Mouse (Mus musculus): ENCODE data around the gene Lgr6.

The Lgr6 gene

DNA sequence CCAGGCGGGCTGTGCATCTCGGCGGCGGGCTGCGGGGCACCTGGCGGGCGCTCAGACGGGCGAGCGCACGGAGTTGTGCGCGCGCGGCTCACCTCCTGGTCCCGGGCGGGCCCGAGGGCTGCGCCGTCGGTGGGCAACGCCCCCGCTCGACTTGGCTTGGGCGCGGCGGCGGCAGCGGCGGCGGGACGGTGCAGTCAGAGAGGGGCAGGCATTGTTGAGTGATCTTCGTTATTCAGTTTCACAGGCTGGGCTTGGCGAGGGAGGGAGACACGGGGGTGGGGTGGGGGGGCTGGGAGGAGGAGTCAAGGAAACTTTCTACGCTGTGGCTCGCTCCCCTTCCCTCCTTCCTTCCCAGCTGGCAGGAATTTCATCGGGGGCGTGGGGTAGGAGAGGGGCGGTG lies at the start of gene Lgr6:
Gene Lgr6, minus strand, starts transcription at position 153 of the 400 bp plus-strand sequence.
- DNase-seq (ENCODE audit: low read depth) = peak; percentile 50

DNA sequence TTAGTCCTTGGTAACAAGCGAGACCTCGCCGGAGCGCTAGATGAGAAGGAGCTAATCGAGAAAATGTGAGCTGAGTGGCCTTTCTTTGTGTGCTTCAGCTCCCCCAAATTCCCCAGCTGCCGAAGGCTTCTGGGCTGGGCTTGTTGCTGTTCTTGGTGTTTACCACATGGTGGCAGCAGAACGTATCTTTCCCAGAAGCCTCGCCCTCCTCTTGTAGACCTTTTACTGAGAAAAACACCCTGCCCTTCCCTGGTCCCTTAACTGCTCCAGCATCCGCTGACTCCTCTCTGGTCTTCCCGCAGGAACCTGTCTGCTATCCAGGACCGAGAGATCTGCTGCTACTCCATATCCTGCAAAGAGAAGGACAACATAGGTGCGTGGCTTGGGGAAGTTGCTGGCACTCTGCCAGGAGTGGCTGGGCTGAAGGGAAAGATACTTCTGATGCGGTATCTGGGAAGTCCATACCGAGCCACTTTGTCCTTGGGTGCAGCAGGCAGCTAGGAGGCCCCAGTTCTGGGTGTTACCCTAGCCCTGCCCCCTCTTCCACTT lies 49.4 kb upstream of the Lgr6 start:
- peak; percentile 84 for DNase-seq (ENCODE audit: low read depth)

DNA sequence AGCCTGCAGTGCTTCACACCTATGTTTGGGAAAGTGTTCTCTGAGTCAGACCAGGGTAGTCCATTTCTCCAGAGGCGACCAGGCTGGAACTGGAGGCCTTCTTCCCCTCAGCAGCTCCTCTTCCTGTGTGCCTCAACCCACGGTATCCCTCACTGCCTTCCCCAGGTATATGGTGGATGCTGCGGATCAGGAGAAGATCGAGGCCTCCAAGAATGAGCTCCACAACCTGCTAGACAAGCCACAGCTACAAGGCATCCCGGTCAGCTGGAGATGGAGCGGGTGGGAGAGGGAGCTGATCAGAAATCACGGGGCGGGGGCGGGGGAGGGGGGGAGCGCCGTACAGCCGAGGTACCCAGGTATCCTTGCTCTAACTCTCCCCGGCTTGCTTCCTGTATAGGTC lies 48.9 kb upstream of the Lgr6 start:
- no peak for DNase-seq (ENCODE audit: low read depth)

DNA sequence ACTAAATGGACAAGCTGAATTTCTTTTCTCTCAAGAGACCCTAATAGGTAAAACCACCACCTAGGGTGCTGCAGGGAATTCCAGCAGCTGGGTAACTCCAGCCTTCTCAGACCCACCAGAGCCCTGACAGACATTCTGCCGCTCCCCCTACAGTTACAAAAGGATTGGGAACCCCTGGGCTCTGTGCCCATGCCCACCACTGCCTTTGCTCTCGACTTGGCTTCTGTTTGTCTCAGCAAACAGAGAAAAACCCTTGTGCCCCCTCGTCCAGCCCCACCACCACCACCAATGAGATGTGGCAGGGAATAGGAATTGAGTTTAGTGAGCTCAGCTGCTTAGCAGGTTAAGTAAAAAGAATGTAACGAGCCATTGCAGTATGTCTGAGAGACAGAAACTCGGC lies 43.9 kb upstream of the Lgr6 start:
- DNase-seq (ENCODE audit: low read depth) = no peak

DNA sequence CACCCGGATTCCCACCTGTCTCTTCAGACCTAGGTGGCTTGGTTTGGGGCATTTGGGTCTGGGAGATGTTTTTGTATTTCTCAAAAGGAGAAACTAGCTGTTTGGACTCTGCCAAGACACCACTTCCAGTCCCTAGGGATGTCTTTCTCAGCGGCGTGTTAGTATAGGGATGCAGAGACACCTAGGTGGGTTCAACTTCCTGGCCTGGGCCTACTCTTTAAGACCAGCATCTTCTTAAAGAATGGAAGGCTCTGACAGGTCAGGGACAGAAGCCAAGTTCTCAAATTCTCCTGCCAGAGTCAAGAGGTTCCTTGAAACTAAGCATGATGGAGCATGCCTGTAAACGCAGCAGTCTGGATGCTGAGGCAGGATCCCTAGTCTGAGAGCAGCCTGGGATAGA lies 43.4 kb upstream of the Lgr6 start:
- DNase-seq (ENCODE audit: low read depth) = no peak

DNA sequence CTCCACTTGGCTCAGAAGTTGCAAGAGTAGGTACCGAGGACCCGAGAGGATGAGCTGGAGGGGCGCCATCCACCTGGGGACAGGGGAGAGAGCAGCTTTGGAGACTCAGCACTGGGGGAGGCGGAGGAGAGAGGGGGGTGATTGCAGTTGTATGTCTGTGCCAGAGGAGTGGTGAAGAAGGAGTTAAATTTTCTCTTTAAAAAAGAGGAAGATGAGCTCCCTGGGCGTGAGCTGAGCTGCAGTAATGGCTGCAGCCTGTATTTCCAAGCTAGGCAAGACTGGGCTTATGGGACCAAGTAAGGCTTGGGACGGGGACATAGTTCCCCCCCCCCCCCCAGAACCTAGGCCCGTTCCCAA lies 42.6 kb upstream of the Lgr6 start:
- DNase-seq (ENCODE audit: low read depth) = no peak

DNA sequence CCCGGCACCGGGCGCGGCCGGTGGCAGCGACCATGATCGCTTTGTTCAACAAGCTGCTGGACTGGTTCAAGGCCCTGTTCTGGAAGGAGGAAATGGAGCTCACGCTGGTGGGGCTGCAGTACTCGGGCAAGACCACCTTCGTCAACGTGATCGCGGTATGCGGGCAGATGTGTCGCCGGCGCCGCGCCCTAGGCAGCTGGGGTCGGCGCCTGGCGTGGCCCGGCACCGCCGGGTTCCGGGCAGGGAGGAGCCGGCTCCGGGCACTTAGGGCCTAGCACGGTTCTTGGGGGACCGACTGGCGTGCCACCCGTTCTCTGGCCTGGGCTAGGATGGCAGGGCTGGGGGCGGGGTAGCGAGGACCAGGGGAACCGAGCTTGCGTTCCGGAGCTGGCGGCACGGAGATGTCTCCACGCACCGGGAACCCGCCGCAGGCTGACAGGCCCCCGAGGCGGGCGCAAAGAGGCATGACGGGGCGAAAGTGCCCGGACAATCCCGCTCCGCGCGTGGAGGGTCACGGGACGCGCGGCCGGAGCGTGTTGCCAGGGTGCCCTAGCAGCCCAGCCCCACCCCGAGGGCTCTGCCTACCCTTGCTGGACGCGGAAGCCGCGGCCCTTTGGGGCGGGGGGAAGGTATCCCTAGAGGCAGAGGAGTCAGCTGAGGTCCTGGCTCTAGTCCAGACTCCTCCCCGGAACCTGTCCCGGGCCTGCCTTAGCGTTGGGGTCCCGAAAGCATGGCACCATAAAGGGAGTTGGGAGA lies 42.0 kb upstream of the Lgr6 start:
- DNase-seq (ENCODE audit: low read depth) = peak; percentile 60

DNA sequence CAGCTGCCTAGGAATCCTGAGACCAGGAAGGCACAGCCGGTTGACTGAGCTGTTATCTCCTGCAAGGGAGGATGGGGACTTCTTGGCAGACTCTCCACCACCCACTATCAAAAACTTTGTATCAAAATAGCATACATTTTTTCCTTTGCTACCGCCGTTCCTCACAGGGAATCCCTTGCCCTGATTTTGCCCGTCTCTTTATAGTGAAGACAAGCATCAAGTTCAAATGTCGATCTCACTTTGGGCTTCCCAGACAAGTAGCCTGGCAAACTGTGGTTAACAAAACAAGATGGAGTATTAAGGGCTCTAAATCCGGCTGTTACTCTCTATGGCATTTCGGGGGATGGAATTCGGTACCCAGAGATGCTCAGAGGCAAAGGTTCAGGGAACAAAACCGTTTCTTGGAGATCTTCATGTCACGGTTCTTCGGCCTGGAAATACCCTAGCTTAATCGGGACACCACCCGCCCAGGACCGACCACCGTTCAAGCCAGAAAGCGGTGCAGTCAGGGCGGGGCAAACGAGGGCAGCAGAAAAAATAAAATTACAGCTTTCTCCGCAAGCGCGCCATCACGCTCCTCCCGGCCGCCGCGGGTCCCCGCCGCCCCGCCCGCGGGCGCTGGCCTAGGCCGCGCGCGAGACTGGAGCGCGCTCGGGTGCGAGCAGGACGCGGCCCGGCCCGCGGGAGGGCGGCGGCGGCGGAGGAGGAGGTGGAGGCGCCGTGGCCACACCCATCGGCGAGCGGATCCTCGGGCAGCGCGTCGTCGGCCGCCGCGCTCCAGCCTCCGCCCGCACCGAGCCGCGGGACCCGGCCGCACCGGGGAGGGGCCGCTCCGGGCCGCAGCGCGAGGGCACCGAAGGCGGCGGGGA lies 41.2 kb upstream of the Lgr6 start, which contains the start of gene Arl8a:
Gene Arl8a, plus strand, starts transcription at position 748 of the 869 bp plus-strand sequence.
- peak; percentile 79 for DNase-seq (ENCODE audit: low read depth)

DNA sequence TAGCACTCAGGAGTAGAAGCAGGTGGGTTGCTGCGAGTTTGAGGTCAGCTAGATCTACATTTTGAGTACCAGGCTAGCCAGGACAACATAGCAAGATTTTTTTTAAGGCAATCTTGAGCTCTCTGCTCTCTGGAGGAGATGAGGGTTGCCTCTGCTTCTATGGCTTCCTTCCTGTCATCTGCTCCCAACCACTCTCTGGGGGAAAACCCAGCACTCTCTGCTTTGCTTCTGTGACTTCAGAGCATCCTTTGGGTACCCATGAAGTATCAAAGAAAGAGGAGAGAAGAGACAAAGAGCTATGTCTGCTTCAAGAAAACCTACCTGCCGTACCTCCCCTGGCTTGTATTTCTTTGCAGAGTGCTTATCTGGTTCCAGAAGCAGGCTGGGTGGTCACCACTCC lies 38.9 kb upstream of the Lgr6 start:
- DNase-seq (ENCODE audit: low read depth) = peak; percentile 49

DNA sequence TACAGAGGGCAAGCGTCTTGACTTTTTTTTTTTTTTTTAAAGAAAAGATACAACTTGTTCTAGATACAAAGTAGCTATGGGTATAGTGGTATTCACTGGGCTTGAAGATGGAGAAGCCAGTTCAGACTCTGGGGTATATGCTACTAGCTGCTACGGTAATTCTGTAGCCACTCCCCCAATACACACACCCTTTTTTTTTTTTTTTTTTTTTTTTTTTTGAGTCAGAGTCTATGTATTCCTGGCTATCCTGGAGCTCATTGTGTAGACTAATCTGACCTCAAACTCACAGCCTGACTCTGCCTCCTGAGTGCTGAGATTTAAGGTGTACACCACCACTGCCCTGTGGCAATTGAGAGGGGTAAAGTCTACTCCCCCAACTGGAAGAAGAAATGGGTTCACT lies 37.4 kb upstream of the Lgr6 start:
- no peak for DNase-seq (ENCODE audit: low read depth)

DNA sequence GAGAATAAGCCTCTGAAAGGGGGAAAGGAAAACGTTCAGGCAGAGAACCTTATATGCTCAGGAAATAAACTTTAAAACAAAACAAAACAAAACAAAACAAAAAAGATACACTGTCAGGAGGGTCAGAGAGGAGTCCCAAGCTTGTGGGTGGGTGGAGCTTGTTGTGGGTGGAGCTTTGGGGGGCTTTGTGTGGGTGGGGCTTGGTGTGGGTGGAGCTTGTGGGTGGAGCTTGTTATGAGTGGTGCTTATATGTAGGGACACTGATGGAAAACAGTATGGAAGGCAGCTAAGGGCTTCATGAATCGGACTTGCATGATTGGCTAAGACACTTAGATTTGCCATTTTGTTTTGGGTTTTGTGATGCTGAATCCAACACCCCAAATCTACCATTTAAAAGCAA lies 34.8 kb upstream of the Lgr6 start:
- peak; percentile 33 for DNase-seq (ENCODE audit: low read depth)

DNA sequence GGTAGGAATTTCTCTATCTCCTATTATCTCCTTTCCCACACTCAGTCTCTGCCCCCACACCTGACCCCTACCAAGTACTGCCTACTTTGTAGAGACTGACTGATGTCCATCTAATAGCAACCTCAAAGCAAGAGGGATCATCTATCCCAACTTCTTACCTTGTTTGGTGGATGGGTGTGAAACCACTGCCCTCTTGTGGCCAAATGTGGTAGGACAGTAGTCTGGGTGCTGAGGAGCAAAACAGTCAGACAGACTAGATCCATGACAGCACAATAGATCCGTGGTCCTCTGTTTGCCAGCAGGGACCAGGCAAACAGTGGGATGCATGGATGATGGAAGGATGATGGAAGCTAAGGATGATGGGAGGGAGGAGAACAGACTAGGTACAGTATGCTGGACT lies 31.4 kb upstream of the Lgr6 start:
- DNase-seq (ENCODE audit: low read depth) = peak; percentile 92

DNA sequence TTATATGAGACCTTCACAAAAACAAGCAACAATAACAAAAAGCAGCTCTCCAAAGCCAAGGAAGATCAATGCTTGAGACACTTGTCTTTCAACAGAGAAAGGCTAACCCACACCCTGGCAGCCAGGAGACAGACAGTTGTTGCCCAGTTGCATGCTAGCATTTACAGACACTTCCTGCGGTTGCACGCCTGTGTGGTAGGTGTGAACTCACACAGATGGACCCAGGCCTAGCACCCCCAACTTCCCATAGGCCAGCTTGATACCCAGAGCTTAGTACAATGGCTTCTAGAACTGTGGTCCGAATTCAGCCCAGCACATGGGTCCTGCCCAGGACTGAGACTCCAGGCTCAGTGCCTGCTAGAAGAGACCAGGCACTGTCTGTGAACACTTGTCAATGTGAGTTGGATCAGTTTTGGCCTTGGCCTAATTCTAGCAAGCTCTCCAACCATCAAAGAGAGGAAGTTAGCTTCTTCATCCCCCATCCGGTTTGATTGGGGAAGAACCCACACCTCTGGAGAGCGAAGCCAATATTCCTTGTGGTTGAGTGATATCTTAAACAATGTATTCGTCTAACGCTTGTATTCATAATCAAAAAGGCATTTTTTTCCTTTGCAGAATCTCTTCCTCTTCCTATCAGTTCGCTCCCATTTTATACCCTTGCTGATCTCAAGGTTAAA lies 30.2 kb upstream of the Lgr6 start:
- DNase-seq (ENCODE audit: low read depth) = no peak

DNA sequence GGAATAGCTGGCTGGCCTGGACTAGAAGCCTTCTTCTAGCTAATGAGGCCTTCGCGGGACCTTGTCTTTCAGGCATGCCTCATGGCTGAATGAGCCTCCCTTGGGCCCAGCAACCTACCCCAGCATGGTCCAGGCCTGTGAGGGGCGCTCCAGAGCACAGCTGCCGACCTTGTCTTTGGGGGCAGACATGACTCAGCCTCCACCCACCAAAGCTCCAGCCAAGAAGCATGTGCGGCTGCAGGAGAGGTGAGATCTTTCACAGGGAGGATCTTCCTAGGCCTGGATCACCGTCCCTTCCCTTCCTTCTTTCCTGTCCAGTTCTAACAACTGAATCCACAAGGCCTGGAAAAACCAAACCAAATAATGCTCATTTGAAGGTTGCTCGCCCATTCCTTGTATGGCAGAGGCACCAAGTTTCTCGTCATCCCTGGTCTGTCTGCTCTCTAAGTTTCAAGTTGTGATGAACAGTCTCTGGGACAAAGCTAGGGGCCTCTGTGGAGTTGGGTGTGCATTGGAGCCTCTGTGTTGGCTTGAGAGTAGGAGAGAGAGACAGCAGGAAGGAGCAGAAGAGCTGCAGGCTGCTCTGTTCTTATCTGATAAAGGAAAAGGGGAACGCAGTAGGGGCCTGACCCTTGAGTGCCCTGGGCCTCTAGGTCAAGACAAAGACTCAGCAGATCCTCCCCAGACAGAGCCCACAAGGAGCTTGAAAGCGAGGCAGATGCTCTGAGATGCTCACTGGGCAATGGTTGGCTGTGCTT lies 28.8 kb upstream of the Lgr6 start:
- no peak for DNase-seq (ENCODE audit: low read depth)

DNA sequence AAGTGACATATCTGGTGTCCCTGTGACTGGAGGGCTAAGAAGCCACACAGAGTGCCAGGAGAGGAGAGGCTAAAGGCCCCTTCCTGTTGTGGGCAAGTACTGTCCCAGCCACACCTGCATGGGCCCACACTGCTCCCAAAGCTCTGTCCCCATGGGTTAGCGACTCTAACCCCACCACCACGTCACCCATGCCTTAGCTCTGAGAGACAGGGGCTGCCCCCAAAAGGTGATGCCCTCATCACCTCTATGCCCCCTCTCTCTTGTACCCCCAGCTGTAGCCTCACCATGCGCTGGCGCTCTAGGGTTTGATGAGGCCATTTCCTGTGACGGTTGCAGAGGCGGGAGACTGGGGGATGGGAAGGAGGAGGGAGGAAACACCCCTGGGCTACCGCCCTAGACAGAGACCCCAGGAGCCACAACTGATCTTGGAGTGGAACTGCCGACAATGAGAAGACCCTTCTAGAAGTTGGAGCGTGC lies 27.9 kb upstream of the Lgr6 start:
- peak; percentile 72 for DNase-seq (ENCODE audit: low read depth)

DNA sequence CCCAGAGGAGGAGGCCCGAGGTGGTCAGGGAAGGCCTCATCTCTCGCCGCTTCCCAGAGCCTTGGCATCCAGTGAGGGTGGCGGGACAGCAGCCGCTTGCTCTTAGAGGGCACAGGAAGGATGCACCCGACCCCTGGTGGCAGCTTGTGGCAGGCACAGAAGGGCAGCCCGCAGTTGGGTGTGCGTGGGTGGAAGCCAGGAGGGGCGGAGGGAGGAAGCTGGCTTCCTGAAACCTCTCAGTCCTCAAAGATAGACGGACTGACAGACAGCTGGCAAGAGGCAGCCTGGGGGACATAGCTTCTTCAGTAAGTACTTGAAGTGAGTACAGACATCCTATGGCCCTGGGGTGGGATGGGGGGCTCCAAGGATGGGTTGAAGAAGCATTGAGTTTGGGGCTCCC lies 27.4 kb upstream of the Lgr6 start, which contains the start of gene Ptpn7:
Gene Ptpn7, plus strand, starts transcription at position 228 of the 400 bp plus-strand sequence.
- peak; percentile 93 for DNase-seq (ENCODE audit: low read depth)

DNA sequence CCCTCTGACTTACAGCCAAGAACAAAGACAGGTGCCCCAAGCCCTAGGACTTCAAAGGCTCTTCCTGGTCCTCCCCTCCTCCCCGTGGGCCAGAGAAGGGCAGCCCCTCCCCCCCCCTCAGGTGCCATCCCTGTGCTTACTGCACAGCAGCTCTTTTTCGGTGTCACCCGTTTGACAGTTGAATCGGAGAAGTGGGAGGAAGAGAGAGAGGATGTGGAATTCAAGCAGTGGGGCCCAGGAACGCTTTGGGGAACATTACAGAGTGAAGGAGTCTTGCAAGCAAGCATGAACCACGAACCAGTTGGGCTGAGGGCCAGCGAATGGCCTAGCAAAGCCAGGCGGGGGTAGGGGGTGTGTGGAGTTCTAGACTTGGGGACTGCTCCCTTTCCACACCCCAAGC lies 26.5 kb upstream of the Lgr6 start:
- DNase-seq (ENCODE audit: low read depth) = peak; percentile 47

DNA sequence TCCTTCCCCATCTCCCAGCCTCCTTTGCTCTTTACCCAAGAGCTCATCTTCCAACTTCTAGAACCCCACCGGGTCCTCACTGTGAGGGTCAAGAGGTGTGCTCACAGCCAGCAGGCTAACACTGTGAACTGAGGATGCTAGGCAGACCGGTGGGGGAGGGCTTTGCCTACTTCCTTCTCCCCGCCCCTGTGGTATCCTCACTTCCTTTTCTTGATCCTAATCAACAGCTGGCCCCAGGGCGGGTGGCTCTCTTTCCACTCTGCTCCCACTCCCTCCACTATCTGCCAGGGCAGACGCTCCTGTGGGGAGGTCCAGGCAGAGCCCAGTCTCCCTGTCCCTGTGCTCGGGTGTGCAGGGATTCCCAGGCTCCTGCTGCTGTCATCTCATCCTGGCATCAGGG lies 26.0 kb upstream of the Lgr6 start:
- DNase-seq (ENCODE audit: low read depth) = peak; percentile 67

DNA sequence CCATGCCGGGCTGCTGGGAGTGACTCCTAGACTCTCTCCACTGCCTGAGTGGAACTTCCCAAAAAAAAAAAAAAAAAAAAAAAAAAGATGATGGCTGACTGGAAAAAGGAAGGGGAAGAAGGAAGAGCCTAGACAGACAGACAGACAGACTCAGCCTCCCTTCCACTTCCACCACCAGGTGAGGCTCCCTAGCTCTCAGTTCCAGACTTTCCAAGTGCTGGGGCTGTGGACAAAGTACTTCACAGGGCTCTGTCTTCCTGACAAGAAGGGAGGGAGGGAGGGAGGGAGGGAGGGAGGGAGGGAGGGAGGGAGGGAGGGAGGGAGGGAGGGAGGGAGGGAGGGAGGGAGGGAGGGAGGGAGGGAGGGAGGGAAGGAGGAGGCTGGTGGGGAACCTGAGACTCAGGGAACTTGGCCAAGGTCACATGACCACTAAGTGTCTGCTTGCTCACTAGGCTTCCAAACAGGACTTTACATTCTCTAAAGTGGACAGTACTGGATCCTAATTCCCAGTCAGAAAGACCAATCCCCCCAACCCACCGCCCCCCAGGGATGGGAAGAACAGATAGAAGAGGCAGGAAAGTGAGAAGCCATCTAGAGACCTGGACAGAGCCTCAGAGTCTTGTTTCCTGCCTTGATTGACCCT lies 25.4 kb upstream of the Lgr6 start:
- no peak for DNase-seq (ENCODE audit: low read depth)

DNA sequence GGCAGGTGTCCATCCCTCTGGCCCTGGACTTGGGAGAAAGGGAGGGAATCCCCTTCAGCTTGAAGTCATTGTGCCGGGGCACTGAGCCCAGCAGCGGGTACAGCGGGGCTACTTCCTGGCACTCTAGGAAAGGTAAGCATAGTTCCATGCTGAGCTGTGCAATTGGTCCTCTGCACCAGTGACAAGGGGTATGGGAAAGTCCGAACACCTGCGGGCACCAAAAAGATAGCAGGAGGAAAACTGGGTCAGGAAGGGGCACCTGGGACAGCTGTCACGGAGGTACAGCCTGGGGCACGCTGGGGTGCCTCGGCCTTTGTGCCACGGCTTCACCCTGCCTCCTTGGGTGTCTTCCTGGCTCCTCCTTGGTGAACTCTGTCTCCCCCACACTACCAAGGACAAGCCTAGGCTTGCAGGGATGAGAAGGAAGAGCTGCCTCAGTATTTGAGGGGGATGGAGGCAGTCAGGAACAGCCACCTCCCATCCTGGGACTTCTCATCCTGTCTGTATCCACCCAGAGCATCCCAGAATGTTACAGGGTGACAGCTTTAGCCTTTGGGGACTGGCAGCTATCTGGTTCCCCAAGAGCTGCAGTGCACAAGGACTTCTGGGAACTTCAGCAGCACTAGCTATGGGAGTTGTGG lies 24.6 kb upstream of the Lgr6 start:
- peak; percentile 49 for DNase-seq (ENCODE audit: low read depth)

All from naive thymus-derived CD4-positive, alpha-beta T cell, adult 2 months (primary cell).